8 mouse cellular contexts compared by ENCODE assay signal in the genomic region with DNA sequence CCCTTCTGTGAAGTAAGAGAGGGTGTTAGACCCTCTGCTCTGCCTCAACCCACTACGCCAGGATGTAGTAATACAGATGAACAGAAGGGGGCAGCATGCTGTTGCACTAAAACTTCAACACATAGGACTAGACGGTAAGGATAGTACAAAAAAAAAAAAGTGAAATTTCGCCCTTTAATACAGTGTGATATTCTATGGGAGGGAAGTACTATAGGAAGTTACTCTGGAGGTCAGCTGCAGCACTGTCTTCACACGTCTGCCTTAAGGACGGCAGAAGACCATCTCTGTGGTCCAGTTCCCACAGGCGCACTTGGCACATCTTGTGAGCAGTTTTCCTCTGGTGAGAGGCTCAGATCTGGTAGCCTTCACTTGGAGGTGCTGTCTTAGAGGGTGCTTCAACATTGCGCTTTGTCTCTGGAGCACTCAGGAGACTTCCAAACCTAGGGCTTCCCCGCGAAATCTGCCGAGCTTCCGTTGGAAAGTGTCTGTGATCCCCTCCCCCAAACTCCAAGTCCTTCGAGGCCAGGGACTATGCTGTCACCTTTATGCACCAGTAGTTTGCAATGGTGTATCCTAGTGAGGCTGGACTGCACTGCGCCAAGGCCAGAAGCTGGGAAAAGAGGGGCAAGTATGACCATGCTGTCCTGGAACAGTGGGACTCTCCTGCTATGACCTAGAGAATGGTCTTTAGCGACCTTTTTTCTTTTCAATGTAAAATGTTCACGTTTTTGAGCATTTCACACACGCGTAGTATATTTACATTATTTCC. TPM values are rescaled to one million over a fixed set of nuclear protein-coding genes. Genes with fewer than 3 reads are reported as not detected.
DNase-seq lines count a peak whose midpoint lies in the region; ATAC-seq lines count a peak whose summit lies in the region.
"Had no signal": no experiment of that assay in that cellular context is flagged by ENCODE, and none has a peak within 500 bp of the region (broad histone marks: within the 10 kb centered on the region; RNA-seq: fewer than 3 reads in every experiment).

No protein-coding gene starts in this region.

- H3K4me2 ChIP-seq in forebrain, embryonic 14.5 days (ENCODE audit: low read length), result no peak overlapping the region
- peak overlapping the region; percentile 19; the same call in 1 of the 2 replicates for H3K4me2 ChIP-seq in hindbrain, embryonic 16.5 days (ENCODE audit: low read length)

- H3K4me3 ChIP-seq in forebrain, embryonic 14.5 days (ENCODE audit: low read depth, low read length), result no peak overlapping the region
- H3K4me3 ChIP-seq in hindbrain, embryonic 16.5 days (ENCODE audit: low read length), result no peak overlapping the region

- no peaks in the 10 kb centered on the region for H3K36me3 ChIP-seq in forebrain, embryonic 14.5 days (ENCODE audit: control insufficient read depth, insufficient read depth, low read length)
- H3K36me3 ChIP-seq in hindbrain, embryonic 16.5 days (ENCODE audit: control insufficient read depth, insufficient read depth, low read length), result no peaks in the 10 kb centered on the region

- no peaks in the 10 kb centered on the region for H3K27me3 ChIP-seq in forebrain, embryonic 14.5 days (replicated peaks; ENCODE audit: control insufficient read depth, insufficient read depth, low read length)
- no peaks in the 10 kb centered on the region for H3K27me3 ChIP-seq in hindbrain, embryonic 16.5 days (replicated peaks; ENCODE audit: control insufficient read depth, insufficient read depth, low read length)

- H3K9me3 ChIP-seq in forebrain, embryonic 14.5 days (replicated peaks; ENCODE audit: control insufficient read depth, low read length), result no peaks in the 10 kb centered on the region
- no peaks in the 10 kb centered on the region for H3K9me3 ChIP-seq in hindbrain, embryonic 16.5 days (ENCODE audit: control insufficient read depth, low read length)

- peak; percentile 86 for ATAC-seq in forebrain, embryonic 14.5 days
- ATAC-seq in hindbrain, embryonic 16.5 days, result peak; percentile 89
- peak; percentile 81 for ATAC-seq in megakaryocyte, adult 5-6 weeks (ENCODE audit: poor library complexity, severe bottlenecking)

- peak; percentile 84 for DNase-seq in NIH3T3 (ENCODE audit: low read depth)
- DNase-seq in c-Kit-positive CD71-positive TER-119-positive erythroid progenitor cells, embryonic 14.5 days (ENCODE audit: low spot score), result peak; percentile 33
- DNase-seq in forebrain, embryonic 14.5 days (ENCODE audit: low spot score), result peak; percentile 80
- DNase-seq in layer of hippocampus, postnatal 25 days (ENCODE audit: extremely low spot score in 1 of 2, low spot score in 1 of 2), result peak; percentile 33 to 72
- DNase-seq in right cerebral cortex, postnatal 10 days (ENCODE audit: low spot score in 2 of 2), result peak; percentile 63 to 80

- no peaks in the 10 kb centered on the region for H3K4me1 ChIP-seq in forebrain, embryonic 14.5 days (ENCODE audit: control insufficient read depth, insufficient read depth, low read length)
- H3K4me1 ChIP-seq in hindbrain, embryonic 16.5 days (ENCODE audit: control insufficient read depth, insufficient read depth, low read depth, low read length), result no peaks in the 10 kb centered on the region

- no peak overlapping the region for H3K9ac ChIP-seq in forebrain, embryonic 14.5 days (ENCODE audit: low read length)
- no peak overlapping the region for H3K9ac ChIP-seq in hindbrain, embryonic 16.5 days (ENCODE audit: low read depth, low read length)

- H3K27ac ChIP-seq in forebrain, embryonic 14.5 days (ENCODE audit: low read depth, low read length), result no peak overlapping the region
- H3K27ac ChIP-seq in hindbrain, embryonic 16.5 days (ENCODE audit: low read depth, low read length), result no peak overlapping the region

- 55% methylated on average over 17 of the region's 17 CpGs for WGBS in forebrain, embryonic 14.5 days
- 50% methylated on average over 17 of the region's 17 CpGs for WGBS in hindbrain, embryonic 16.5 days

RNA-seq across cellular contexts. Expression of gene Erich6, which starts 18.5 kb away (rescaled TPM):
- polyA plus RNA-seq in forebrain, embryonic 14.5 days (2014; fragmentation: Nextera tagmentation; extraction: Ambion mirVana), result 0.10 and 0.13 TPM in 2 replicates
- 0.15 and 0.31 TPM in 2 replicates for polyA plus RNA-seq in hindbrain, embryonic 16.5 days (2015; fragmentation: Nextera tagmentation; extraction: Ambion mirVana)
- total RNA-seq in layer of hippocampus, postnatal 25 days (2021), result 1 to 10 TPM; 1.0 to 1.3 TPM
- total RNA-seq in megakaryocyte, adult 5-6 weeks (2015), result not detected in 2 replicates
- not detected in 2 replicates for total RNA-seq in megakaryocyte, adult 5-6 weeks (2017)
- polyA plus RNA-seq: large intestine, adult 2 months had no signal

RNA-seq across cellular contexts. Expression of gene Siah2, which starts 36.7 kb away (rescaled TPM):
- 6.9 and 7.6 TPM in 2 replicates for polyA plus RNA-seq in forebrain, embryonic 14.5 days (2014; fragmentation: Nextera tagmentation; extraction: Ambion mirVana)
- polyA plus RNA-seq in hindbrain, embryonic 16.5 days (2015; fragmentation: Nextera tagmentation; extraction: Ambion mirVana), result 8.4 and 10.4 TPM in 2 replicates
- 10 to 100 TPM; 16.9 to 19.0 TPM for total RNA-seq in layer of hippocampus, postnatal 25 days (2021)
- total RNA-seq in megakaryocyte, adult 5-6 weeks (2015), result 30.1 and 33.6 TPM in 2 replicates
- 20.1 and 24.1 TPM in 2 replicates for total RNA-seq in megakaryocyte, adult 5-6 weeks (2017)

Comparison
In these comparisons a context has a peak if more than half of its experiments do, and no peak if none do; other contexts are left out.
1. DNase-seq: peak in every context shown above with its lines; median percentile 84 in NIH3T3; 80 in forebrain, embryonic 14.5 days; 72 in right cerebral cortex, postnatal 10 days; 52 in layer of hippocampus, postnatal 25 days; 33 in c-Kit-positive CD71-positive TER-119-positive erythroid progenitor cells, embryonic 14.5 days.